Mouse (Mus musculus): Measurements from ENCODE around the gene Padi6. TPM values are rescaled to one million over a fixed set of nuclear protein-coding genes. Genes with fewer than 3 reads are reported as not detected.

Gene Padi6
- polyA plus RNA-seq, 1 experiment from 2014 or later: not detected

- Histone ChIP-seq H3K9ac (ENCODE audit: low read depth, low read length) (peak within 1 kb of the TSS; percentile 87), H3K4me3 (ENCODE audit: low read depth, low read length) (peak within 1 kb of the TSS; percentile 85), H3K36me3 (ENCODE audit: control insufficient read depth, insufficient read depth, low read length) (no peaks in the 10 kb centered on the region), H3K27me3 (ENCODE audit: control insufficient read depth, insufficient read depth, low read depth, low read length) (peaks cover 12% of the 10 kb centered on the region), H3K9me3 (replicated peaks; ENCODE audit: control insufficient read depth, low read length, poor library complexity, severe bottlenecking) (no peaks in the 10 kb centered on the region), H3K4me1 (ENCODE audit: control insufficient read depth, insufficient read depth, low read length) (peaks cover 29% of the 10 kb centered on the region), H3K4me2 (ENCODE audit: low read length) (peak within 1 kb of the TSS; percentile 91), H3K27ac (ENCODE audit: low read length) (peak within 1 kb of the TSS; percentile 90)
- 7% methylated on average over 20 of the region's 20 CpGs for WGBS
- no peak for ATAC-seq
Measured at GRCm38 (mm10) chr4:140700269-140701018, 42.0 kb downstream of the Padi6 start, which contains the start of gene Rcc2. TSS of gene Rcc2 (plus strand) at chr4:140700541.

GRCm38 (mm10) chr4:140699441-140700127 is 42.9 kb downstream of the Padi6 start:
- 7% methylated on average over 29 of the region's 29 CpGs for WGBS
- Histone ChIP-seq H3K9ac (ENCODE audit: low read depth, low read length) (peak overlapping the region; percentile 33; the same call in 1 of the 2 replicates), H3K36me3 (ENCODE audit: control insufficient read depth, insufficient read depth, low read length) (no peaks in the 10 kb centered on the region), H3K9me3 (replicated peaks; ENCODE audit: control insufficient read depth, low read length, poor library complexity, severe bottlenecking) (no peaks in the 10 kb centered on the region), H3K4me1 (ENCODE audit: control insufficient read depth, insufficient read depth, low read length) (peaks cover 25% of the 10 kb centered on the region), H3K4me2 (ENCODE audit: low read length) (peak overlapping the region; percentile 50), H3K27ac (ENCODE audit: low read length) (no peak overlapping the region), H3K27me3 (ENCODE audit: control insufficient read depth, insufficient read depth, low read depth, low read length) (peaks cover 12% of the 10 kb centered on the region), H3K4me3 (ENCODE audit: low read depth, low read length) (peak overlapping the region; percentile 31)
- ATAC-seq: no peak

GRCm38 (mm10) chr4:140695675-140696585 is 46.5 kb downstream of the Padi6 start:
- H3K4me3 ChIP-seq (ENCODE audit: low read depth, low read length): no peak overlapping the region
- H3K4me2 ChIP-seq (ENCODE audit: low read length): no peak overlapping the region
- H3K4me1 ChIP-seq (ENCODE audit: control insufficient read depth, insufficient read depth, low read length): peaks cover 7% of the 10 kb centered on the region
- H3K9me3 ChIP-seq (replicated peaks; ENCODE audit: control insufficient read depth, low read length, poor library complexity, severe bottlenecking): no peaks in the 10 kb centered on the region
- WGBS: 83% methylated on average over 14 of the region's 14 CpGs
- peaks cover 12% of the 10 kb centered on the region for H3K27me3 ChIP-seq (ENCODE audit: control insufficient read depth, insufficient read depth, low read depth, low read length)
- ATAC-seq: no peak
- H3K36me3 ChIP-seq (ENCODE audit: control insufficient read depth, insufficient read depth, low read length): no peaks in the 10 kb centered on the region
- H3K9ac ChIP-seq (ENCODE audit: low read depth, low read length): no peak overlapping the region
- H3K27ac ChIP-seq (ENCODE audit: low read length): no peak overlapping the region

- H3K9me3 ChIP-seq (replicated peaks; ENCODE audit: control insufficient read depth, low read length, poor library complexity, severe bottlenecking): no peaks in the 10 kb centered on the region
- H3K4me2 ChIP-seq (ENCODE audit: low read length): no peak overlapping the region
- H3K36me3 ChIP-seq (ENCODE audit: control insufficient read depth, insufficient read depth, low read length): no peaks in the 10 kb centered on the region
- ATAC-seq: no peak
- H3K4me1 ChIP-seq (ENCODE audit: control insufficient read depth, insufficient read depth, low read length): peaks cover 2% of the 10 kb centered on the region; the same call in 1 of the 2 replicates
- WGBS: 59% methylated on average over 7 of the region's 7 CpGs
- peaks cover 12% of the 10 kb centered on the region for H3K27me3 ChIP-seq (ENCODE audit: control insufficient read depth, insufficient read depth, low read depth, low read length)
- H3K9ac ChIP-seq (ENCODE audit: low read depth, low read length): no peak overlapping the region
- no peak overlapping the region for H3K27ac ChIP-seq (ENCODE audit: low read length)
- no peak overlapping the region for H3K4me3 ChIP-seq (ENCODE audit: low read depth, low read length)
Measured at GRCm38 (mm10) chr4:140695146-140695545, 47.3 kb downstream of the Padi6 start.

GRCm38 (mm10) chr4:140694551-140695060 is 47.8 kb downstream of the Padi6 start:
- 36% methylated on average over 1 of the region's 1 CpGs for WGBS

GRCm38 (mm10) chr4:140693513-140693912 is 48.9 kb downstream of the Padi6 start:
- H3K36me3 ChIP-seq (ENCODE audit: control insufficient read depth, insufficient read depth, low read length): no peaks in the 10 kb centered on the region
- H3K4me1 ChIP-seq (ENCODE audit: control insufficient read depth, insufficient read depth, low read length): no peaks in the 10 kb centered on the region
- ATAC-seq: no peak
- H3K4me3 ChIP-seq (ENCODE audit: low read depth, low read length): no peak overlapping the region
- H3K27ac ChIP-seq (ENCODE audit: low read length): no peak overlapping the region
- whole genome bisulfite sequencing: 84% methylated on average over 4 of the region's 4 CpGs
- H3K9me3 ChIP-seq (replicated peaks; ENCODE audit: control insufficient read depth, low read length, poor library complexity, severe bottlenecking): no peaks in the 10 kb centered on the region
- peaks cover 3% of the 10 kb centered on the region for H3K27me3 ChIP-seq (ENCODE audit: control insufficient read depth, insufficient read depth, low read depth, low read length)
- H3K9ac ChIP-seq (ENCODE audit: low read depth, low read length): no peak overlapping the region
- no peak overlapping the region for H3K4me2 ChIP-seq (ENCODE audit: low read length)

More at GRCm38 (mm10) chr4:140694551-140695060, 47.8 kb downstream of the Padi6 start:
- H3K9me3 ChIP-seq (replicated peaks; ENCODE audit: control insufficient read depth, low read length, poor library complexity, severe bottlenecking): no peaks in the 10 kb centered on the region
- H3K27ac ChIP-seq (ENCODE audit: low read length): no peak overlapping the region
- H3K4me2 ChIP-seq (ENCODE audit: low read length): no peak overlapping the region
- no peak overlapping the region for H3K4me3 ChIP-seq (ENCODE audit: low read depth, low read length)
- peaks cover 12% of the 10 kb centered on the region for H3K27me3 ChIP-seq (ENCODE audit: control insufficient read depth, insufficient read depth, low read depth, low read length)
- no peaks in the 10 kb centered on the region for H3K36me3 ChIP-seq (ENCODE audit: control insufficient read depth, insufficient read depth, low read length)
- H3K9ac ChIP-seq (ENCODE audit: low read depth, low read length): no peak overlapping the region
- H3K4me1 ChIP-seq (ENCODE audit: control insufficient read depth, insufficient read depth, low read length): peaks cover under 1% of the 10 kb centered on the region; the same call in 1 of the 2 replicates
- ATAC-seq: no peak

- no peaks in the 10 kb centered on the region for H3K9me3 ChIP-seq (replicated peaks; ENCODE audit: control insufficient read depth, low read length, poor library complexity, severe bottlenecking)
- no peak for ATAC-seq
- 65% methylated on average over 7 of the region's 7 CpGs for WGBS
Measured at GRCm38 (mm10) chr4:140691481-140691880, 51.0 kb downstream of the Padi6 start.

GRCm38 (mm10) chr4:140689873-140690655 is 52.4 kb downstream of the Padi6 start:
- Histone ChIP-seq H3K4me3 (ENCODE audit: low read depth, low read length) (no peak overlapping the region), H3K27me3 (ENCODE audit: control insufficient read depth, insufficient read depth, low read depth, low read length) (no peaks in the 10 kb centered on the region), H3K4me1 (ENCODE audit: control insufficient read depth, insufficient read depth, low read length) (no peaks in the 10 kb centered on the region), H3K36me3 (ENCODE audit: control insufficient read depth, insufficient read depth, low read length) (no peaks in the 10 kb centered on the region), H3K9me3 (replicated peaks; ENCODE audit: control insufficient read depth, low read length, poor library complexity, severe bottlenecking) (no peaks in the 10 kb centered on the region), H3K9ac (ENCODE audit: low read depth, low read length) (no peak overlapping the region), H3K27ac (ENCODE audit: low read length) (no peak overlapping the region), H3K4me2 (ENCODE audit: low read length) (no peak overlapping the region)
- WGBS: 82% methylated on average over 16 of the region's 16 CpGs
- no peak for ATAC-seq

More at GRCm38 (mm10) chr4:140691481-140691880, 51.0 kb downstream of the Padi6 start:
- H3K27me3 ChIP-seq (ENCODE audit: control insufficient read depth, insufficient read depth, low read depth, low read length): no peaks in the 10 kb centered on the region
- H3K4me3 ChIP-seq (ENCODE audit: low read depth, low read length): no peak overlapping the region
- H3K4me1 ChIP-seq (ENCODE audit: control insufficient read depth, insufficient read depth, low read length): no peaks in the 10 kb centered on the region
- H3K9ac ChIP-seq (ENCODE audit: low read depth, low read length): no peak overlapping the region
- no peaks in the 10 kb centered on the region for H3K36me3 ChIP-seq (ENCODE audit: control insufficient read depth, insufficient read depth, low read length)
- no peak overlapping the region for H3K4me2 ChIP-seq (ENCODE audit: low read length)
- no peak overlapping the region for H3K27ac ChIP-seq (ENCODE audit: low read length)
